ENCODE assay signal across 8 mouse cellular contexts in genomic region chr1:183146795-183147194, GRCm38 (mm10).
A peak's percentile ranks its signal among the peaks of the same experiment; 100 is the strongest.
DNase-seq lines count a peak whose midpoint lies in the region; ATAC-seq and TF ChIP-seq lines count a peak whose summit lies in the region.

No protein-coding gene starts in this region.

- no peaks in the 10 kb centered on the region for H3K9me3 ChIP-seq in heart, embryonic 10.5 days
- H3K9me3 ChIP-seq in MEL (replicated peaks; ENCODE audit: insufficient read depth, low read length): no peaks in the 10 kb centered on the region
- H3K9me3 ChIP-seq in heart, postnatal 0 days (replicated peaks; ENCODE audit: control insufficient read depth, low read length): no peaks in the 10 kb centered on the region
- H3K9me3 ChIP-seq in liver, embryonic 14.5 days (ENCODE audit: control insufficient read depth, low read length): no peaks in the 10 kb centered on the region

- H3K27me3 ChIP-seq in heart, embryonic 10.5 days (ENCODE audit: insufficient read depth, poor library complexity, severe bottlenecking): no peaks in the 10 kb centered on the region
- no peaks in the 10 kb centered on the region for H3K27me3 ChIP-seq in MEL (ENCODE audit: control insufficient read depth in 1 of 2, insufficient read depth in 2 of 2, low read length in 2 of 2)
- H3K27me3 ChIP-seq in heart, postnatal 0 days (ENCODE audit: control insufficient read depth, insufficient read depth, low read length): no peaks in the 10 kb centered on the region
- no peaks in the 10 kb centered on the region for H3K27me3 ChIP-seq in liver, embryonic 14.5 days (ENCODE audit: control insufficient read depth, insufficient read depth, low read length)

- no peak overlapping the region for H3K9ac ChIP-seq in MEL (ENCODE audit: control insufficient read depth, low read depth, low read length, poor library complexity, severe bottlenecking)
- peak overlapping the region; percentile 50; the same call in 1 of the 2 replicates for H3K9ac ChIP-seq in heart, postnatal 0 days (replicated peaks; ENCODE audit: low read depth, low read length)
- no peak overlapping the region; the same call in 1 of the 2 replicates for H3K9ac ChIP-seq in liver, embryonic 14.5 days (replicated peaks)

- H3K4me1 ChIP-seq in heart, embryonic 10.5 days: peaks cover 75% of the 10 kb centered on the region
- peaks cover 28 to 34% of the 10 kb centered on the region in 2 experiments for H3K4me1 ChIP-seq in MEL (ENCODE audit: control insufficient read depth in 1 of 2, insufficient read depth in 2 of 2, low read length in 2 of 2)
- H3K4me1 ChIP-seq in heart, postnatal 0 days (ENCODE audit: control insufficient read depth, insufficient read depth): 0 out of 2 replicates have a peak, but pooled peaks cover 11% of the 10 kb centered on the region
- peaks cover 2 to 16% of the 10 kb centered on the region in 2 experiments; a peak in 2 of 4 replicates for H3K4me1 ChIP-seq in liver, embryonic 14.5 days (replicated peaks; ENCODE audit: control insufficient read depth in 2 of 2, insufficient read depth in 2 of 2, low read length in 1 of 2)

- TF ChIP-seq CTCF in MEL (IDR thresholded peaks at IDR 0.05 in 2 of 3, conservative IDR thresholded peaks at IDR 0.05 in 1 of 3; ENCODE audit: control insufficient read depth in 1 of 3, insufficient read depth in 1 of 3, low read depth in 2 of 3, low read length in 3 of 3, poor library complexity in 1 of 3, severe bottlenecking in 1 of 3): peak in 1 of 3 experiments; percentile 4; a peak in 1 of 6 replicates
- TF ChIP-seq CTCF in heart, postnatal 0 days (IDR thresholded peaks at IDR 0.05; ENCODE audit: low read depth): no peak
- no peak for TF ChIP-seq CTCF in liver, embryonic 14.5 days (IDR thresholded peaks at IDR 0.05; ENCODE audit: low read depth)

- ATAC-seq in heart, postnatal 0 days (ENCODE audit: insufficient read depth, low read depth): no peak
- 0 out of 2 replicates have a peak, but pooled peaks have one; percentile 29 for ATAC-seq in liver, embryonic 14.5 days (ENCODE audit: insufficient read depth)

- no peaks in the 10 kb centered on the region; the same call in 1 of the 2 replicates for H3K79me2 ChIP-seq in MEL (ENCODE audit: control insufficient read depth, insufficient read depth, low read length, poor library complexity)

- DNase-seq in heart, embryonic 10.5 days (ENCODE audit: low spot score): no peak
- no peak for DNase-seq in heart, postnatal 10 days
- peak; percentile 45 for DNase-seq in MEL (ENCODE audit: low read depth, low spot score)
- DNase-seq in heart, postnatal 0 days (ENCODE audit: low spot score): no peak
- no peak for DNase-seq in liver, embryonic 14.5 days (ENCODE audit: low read depth in 3 of 3, low spot score in 3 of 3)
- no peak for DNase-seq in spleen, postnatal 10 days (ENCODE audit: low spot score in 2 of 2)
- no peak for DNase-seq in cerebellum, postnatal 25 days
- DNase-seq in thymus, postnatal 14 days: no peak

- intact Hi-C loops in heart, postnatal 10 days (cut with DNase I): no loop called here

- peak overlapping the region; percentile 46 for H3K4me3 ChIP-seq in heart, embryonic 10.5 days
- no peak overlapping the region for H3K4me3 ChIP-seq in MEL (ENCODE audit: control insufficient read depth in 1 of 2, insufficient read depth in 1 of 2, low read depth in 2 of 2, low read length in 2 of 2)
- peak overlapping the region; percentile 33 for H3K4me3 ChIP-seq in heart, postnatal 0 days (ENCODE audit: low read depth, low read length)
- H3K4me3 ChIP-seq in liver, embryonic 14.5 days (ENCODE audit: insufficient read depth in 1 of 2, low read depth in 2 of 2, low read length in 2 of 2): no peak overlapping the region

- H3K4me2 ChIP-seq in heart, postnatal 0 days (ENCODE audit: low read depth, low read length): peak overlapping the region; percentile 50
- H3K4me2 ChIP-seq in liver, embryonic 14.5 days (ENCODE audit: low read depth): peak overlapping the region; percentile 46

- TF ChIP-seq POLR2A in MEL (IDR thresholded peaks at IDR 0.05; ENCODE audit: control insufficient read depth in 1 of 2, insufficient read depth in 1 of 2, low read depth in 1 of 2, low read length in 2 of 2, poor library complexity in 1 of 2): no peak

- no peaks in the 10 kb centered on the region for H3K36me3 ChIP-seq in heart, embryonic 10.5 days
- peaks cover 0 to 34% of the 10 kb centered on the region in 2 experiments; a peak in 2 of 4 replicates for H3K36me3 ChIP-seq in MEL (ENCODE audit: control insufficient read depth in 1 of 2, insufficient read depth in 2 of 2, low read length in 2 of 2)
- no peaks in the 10 kb centered on the region for H3K36me3 ChIP-seq in heart, postnatal 0 days (replicated peaks; ENCODE audit: control insufficient read depth, insufficient read depth, low read length)
- H3K36me3 ChIP-seq in liver, embryonic 14.5 days (replicated peaks; ENCODE audit: control insufficient read depth, insufficient read depth, low read depth): no peaks in the 10 kb centered on the region

- no peak for TF ChIP-seq RAD21 in MEL (IDR thresholded peaks at IDR 0.05; ENCODE audit: low read depth, low read length)

- peak overlapping the region; percentile 60; the same call in 1 of the 2 replicates for H3K27ac ChIP-seq in heart, embryonic 10.5 days
- peak overlapping the region; percentile 4; the same call in 1 of the 2 replicates for H3K27ac ChIP-seq in MEL (ENCODE audit: control insufficient read depth, low read depth, low read length)
- no peak overlapping the region for H3K27ac ChIP-seq in heart, postnatal 0 days (ENCODE audit: low read depth)
- no peak overlapping the region for H3K27ac ChIP-seq in liver, embryonic 14.5 days

- WGBS in heart, embryonic 10.5 days: 15% methylated on average over 9 of the region's 9 CpGs
- WGBS in heart, postnatal 0 days: 33% methylated on average over 9 of the region's 9 CpGs
- WGBS in liver, embryonic 14.5 days (ENCODE audit: insufficient replicate concordance): 31% methylated on average over 9 of the region's 9 CpGs

- peak in 1 of 2 experiments; percentile 61; a peak in 2 of 4 replicates for TF ChIP-seq EP300 in MEL (IDR thresholded peaks at IDR 0.05; ENCODE audit: low read depth in 1 of 2, low read length in 2 of 2)
- no peak for TF ChIP-seq EP300 in heart, postnatal 0 days (IDR thresholded peaks at IDR 0.05; ENCODE audit: low read depth)
- no peak for TF ChIP-seq EP300 in liver, embryonic 14.5 days (IDR thresholded peaks at IDR 0.05; ENCODE audit: low read depth)

TF ChIP-seq in MEL, 35 proteins besides CTCF, POLR2A, EP300 and RAD21:
- TF ChIP-seq GATA1 (IDR thresholded peaks at IDR 0.05; ENCODE audit: low read depth, low read length) (peak; percentile 59; the same call in 1 of the 2 replicates), ZNF384 (IDR thresholded peaks at IDR 0.05; ENCODE audit: low read depth, low read length) (no peak), SIN3A (IDR thresholded peaks at IDR 0.05; ENCODE audit: low read length) (0 out of 2 replicates have a peak, but pooled peaks have one; percentile 31), TBP (IDR thresholded peaks at IDR 0.05; ENCODE audit: low read depth, low read length) (0 out of 2 replicates have a peak, but pooled peaks have one; percentile 7), RCOR1 (IDR thresholded peaks at IDR 0.05; ENCODE audit: low read depth, low read length) (no peak), TCF12 (IDR thresholded peaks at IDR 0.05; ENCODE audit: low read depth, low read length) (no peak), GABPA (IDR thresholded peaks at IDR 0.05; ENCODE audit: low read depth, low read length) (no peak)

Comparison
In these comparisons a context has a peak if more than half of its experiments do, and no peak if none do; other contexts are left out.
1. H3K27ac ChIP-seq: peak in heart, embryonic 10.5 days (single experiment) and MEL (single experiment); none in heart, postnatal 0 days (single experiment) and liver, embryonic 14.5 days (single experiment).
2. H3K4me3 ChIP-seq: peak in heart, embryonic 10.5 days (single experiment) and heart, postnatal 0 days (single experiment); none in MEL (0 of 2) and liver, embryonic 14.5 days (0 of 2).